Mouse (Mus musculus) gonadal fat pad, adult 2 months (tissue): ENCODE measurements around the gene Gm15091. TPM values are rescaled to one million over a fixed set of nuclear protein-coding genes. Genes with fewer than 3 reads are reported as not detected.
"Not testable (repeated sequence)": the region's sequence is repeated elsewhere in the genome, so short reads cannot be mapped to it uniquely, and the experiment has no call there.

Experiments used
- DNase-seq: peaks from one replicate; pipeline ENCODE4 v3.0.0-alpha.2; 2012; ENCODE audit warnings: low read depth
- polyA plus RNA-seq: library from polyadenylated mRNA; depleted of rRNA; stranded (reverse); fragments of >200 nt; gene quantifications from 2 replicates; pipeline ENCODE4 v1.2.3, GENCODE M21; 2012; rRNA removed

The Gm15091 gene
- not detected in 2 replicates for polyA plus RNA-seq

- DNase-seq, result not testable (repeated sequence)
Observed at GRCm38 (mm10) chrX:149941355-149941754, at the start of gene Gm15091. Gene Gm15091 (plus strand): TSS chrX:149941655.

Other genes with a start within 250 kb of the Gm15091 start
- gene Gm15097, start 157.2 kb upstream of the Gm15091 start, polyA plus RNA-seq, result not detected in 2 replicates